Mouse (Mus musculus): Measurements from ENCODE around the gene Tmem43. TPM values are rescaled to one million over a fixed set of nuclear protein-coding genes. Genes with fewer than 3 reads are reported as not detected.

The Tmem43 gene
- 54.0 and 58.1 TPM in 2 replicates for polyA plus RNA-seq (2016; fragmentation: Nextera tagmentation; extraction: Ambion mirVana)

DNA sequence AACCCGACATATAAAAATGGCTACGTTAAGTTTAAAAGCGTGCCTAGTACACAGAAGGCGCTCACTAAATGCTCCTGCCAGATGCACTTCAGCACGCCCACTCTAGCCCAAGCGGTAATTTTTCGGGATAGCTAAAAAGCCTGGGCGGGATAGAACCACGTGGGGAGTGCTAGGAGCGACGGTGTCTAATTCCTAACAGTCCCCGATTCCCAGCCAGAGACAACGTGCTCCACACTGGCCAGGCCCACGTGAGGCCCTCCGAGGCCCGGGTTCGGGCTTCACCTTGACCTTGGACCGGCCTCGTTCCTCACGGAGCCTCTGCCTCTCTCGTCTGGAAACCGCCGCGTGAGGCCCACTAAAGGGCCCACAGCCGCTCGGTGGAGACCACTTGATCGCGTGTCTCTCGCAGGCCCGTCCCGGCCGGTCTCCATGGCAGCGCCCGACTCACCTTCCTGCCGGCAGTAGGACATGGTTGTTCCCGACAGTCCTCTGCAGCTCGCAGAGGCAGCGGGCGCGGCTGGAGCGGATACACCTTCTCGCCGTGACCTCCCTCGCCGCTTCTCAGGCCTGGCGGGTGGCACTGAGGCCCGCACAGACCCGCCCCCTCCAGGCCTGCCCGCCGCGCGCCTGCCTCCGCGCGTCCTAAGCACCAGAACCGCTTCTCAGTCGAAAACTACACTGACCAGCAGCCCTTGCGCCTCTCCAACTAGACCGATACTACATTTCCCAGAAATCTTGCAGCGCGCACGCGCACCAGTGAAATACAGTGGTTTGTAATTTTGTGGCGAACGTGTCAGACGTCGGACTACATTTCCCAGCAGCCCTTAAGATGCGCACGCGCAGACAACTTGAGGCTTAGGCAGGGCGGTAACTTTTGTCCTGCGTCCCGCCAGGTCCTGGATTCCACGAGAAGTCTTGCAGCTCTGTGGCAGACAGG, at the start of gene Tmem43, which contains the start of gene Chchd4:
Tmem43 (plus strand) TSS at position 836 of the 937 bp plus-strand sequence.
Chchd4 (minus strand) TSS at position 679 of the 937 bp plus-strand sequence.
- Histone ChIP-seq H3K9me3 (no peaks in the 10 kb centered on the region), H3K36me3 (peaks cover 27% of the 10 kb centered on the region)
- under 1% methylated on average over 74 of the region's 74 CpGs for WGBS

DNA sequence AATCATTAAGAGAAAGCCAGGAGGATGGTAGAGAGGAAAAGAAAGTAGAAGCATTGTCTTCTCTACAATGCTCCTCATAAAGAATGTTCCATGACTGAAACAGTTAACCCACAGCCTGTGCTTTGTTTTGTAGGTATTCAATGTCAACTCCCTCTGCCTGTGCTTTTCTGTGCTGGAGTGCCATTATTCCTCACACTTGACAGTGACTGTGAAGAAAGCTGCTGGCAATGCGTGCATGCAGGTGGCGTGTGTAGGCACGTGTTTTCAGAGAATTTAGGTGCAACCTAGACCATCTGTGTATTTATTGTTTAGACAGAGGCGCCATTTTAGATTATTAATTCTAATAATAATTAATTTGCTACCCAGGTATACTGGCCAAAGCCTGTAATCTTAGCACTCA, 49.4 kb upstream of the Tmem43 start:
- 61% methylated on average over 4 of the region's 4 CpGs for WGBS
- Histone ChIP-seq H3K27me3 (peaks cover 11% of the 10 kb centered on the region), H3K9ac (replicated peaks) (no peak overlapping the region), H3K27ac (no peak overlapping the region), H3K4me3 (replicated peaks) (no peak overlapping the region), H3K4me2 (no peak overlapping the region), H3K9me3 (no peaks in the 10 kb centered on the region), H3K4me1 (replicated peaks) (no peaks in the 10 kb centered on the region), H3K36me3 (no peaks in the 10 kb centered on the region)
- no peak for ATAC-seq (ENCODE audit: insufficient number of reproducible peaks, insufficient read depth, low FRiP score, low TSS enrichment, low read depth)

More for the DNA sequence above, at the start of gene Tmem43, which contains the start of gene Chchd4:
- Histone ChIP-seq H3K4me3 (replicated peaks) (peak within 1 kb of the TSS; percentile 75), H3K4me1 (replicated peaks) (peaks cover 23% of the 10 kb centered on the region), H3K4me2 (peak within 1 kb of the TSS; percentile 80), H3K27ac (peak within 1 kb of the TSS; percentile 82), H3K27me3 (no peaks in the 10 kb centered on the region), H3K9ac (replicated peaks) (peak within 1 kb of the TSS; percentile 81)
- peak; percentile 97 for ATAC-seq (ENCODE audit: insufficient number of reproducible peaks, insufficient read depth, low FRiP score, low TSS enrichment, low read depth)

GRCm38 (mm10) chr6:91440474-91441144, 32.9 kb upstream of the Tmem43 start:
- Histone ChIP-seq H3K4me3 (replicated peaks) (peak overlapping the region; percentile 58), H3K36me3 (no peaks in the 10 kb centered on the region), H3K4me1 (replicated peaks) (peaks cover 5% of the 10 kb centered on the region; the same call in 1 of the 2 replicates), H3K9ac (replicated peaks) (peak overlapping the region; percentile 67), H3K9me3 (no peaks in the 10 kb centered on the region), H3K27me3 (peaks cover 13% of the 10 kb centered on the region; the same call in 1 of the 2 replicates), H3K27ac (peak overlapping the region; percentile 24), H3K4me2 (peak overlapping the region; percentile 90)
- WGBS: 1% methylated on average over 30 of the region's 30 CpGs
- ATAC-seq (ENCODE audit: insufficient number of reproducible peaks, insufficient read depth, low FRiP score, low TSS enrichment, low read depth): peak; percentile 89

DNA sequence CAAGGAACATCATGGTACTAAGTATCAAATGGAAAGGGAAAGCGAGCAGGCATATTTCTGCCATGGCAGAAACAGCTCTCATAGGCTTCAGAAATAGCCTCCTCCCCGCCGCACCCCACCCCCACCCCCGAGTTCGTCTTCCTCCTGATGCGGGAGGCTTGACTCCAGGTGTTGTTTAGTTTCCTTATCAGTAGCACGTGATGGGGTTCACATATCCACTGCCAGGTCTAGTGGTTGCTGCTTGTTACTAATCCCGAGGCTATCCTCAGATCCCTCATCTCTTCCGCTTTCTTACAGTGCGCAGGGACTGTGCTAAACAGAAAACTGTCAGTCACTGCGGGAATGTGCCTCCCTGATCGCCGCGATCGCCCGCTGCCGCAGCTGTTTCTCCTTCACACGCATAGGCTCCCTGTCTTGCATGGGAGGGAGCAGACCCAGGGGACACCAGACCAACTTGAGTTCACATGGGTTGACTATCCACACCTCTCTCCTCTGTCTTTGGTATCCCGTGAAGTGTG, 32.3 kb upstream of the Tmem43 start:
- peak; percentile 33; the same call in 1 of the 2 replicates for ATAC-seq (ENCODE audit: insufficient number of reproducible peaks, insufficient read depth, low FRiP score, low TSS enrichment, low read depth)
- whole genome bisulfite sequencing: 4% methylated on average over 19 of the region's 19 CpGs

GRCm38 (mm10) chr6:91445316-91445715, 28.2 kb upstream of the Tmem43 start:
- H3K4me3 ChIP-seq (replicated peaks): no peak overlapping the region
- H3K27ac ChIP-seq: no peak overlapping the region
- no peak for ATAC-seq (ENCODE audit: insufficient number of reproducible peaks, insufficient read depth, low FRiP score, low TSS enrichment, low read depth)
- H3K9me3 ChIP-seq: no peaks in the 10 kb centered on the region
- H3K36me3 ChIP-seq: no peaks in the 10 kb centered on the region
- peaks cover 5% of the 10 kb centered on the region; the same call in 1 of the 2 replicates for H3K4me1 ChIP-seq (replicated peaks)
- H3K4me2 ChIP-seq: no peak overlapping the region
- WGBS: 77% methylated on average over 3 of the region's 3 CpGs
- H3K27me3 ChIP-seq: peaks cover 6% of the 10 kb centered on the region; the same call in 1 of the 2 replicates
- H3K9ac ChIP-seq (replicated peaks): no peak overlapping the region

More for the DNA sequence above, 32.3 kb upstream of the Tmem43 start:
- H3K27me3 ChIP-seq: peaks cover 11% of the 10 kb centered on the region; the same call in 1 of the 2 replicates
- peak overlapping the region; percentile 67 for H3K9ac ChIP-seq (replicated peaks)
- H3K4me1 ChIP-seq (replicated peaks): peaks cover 5% of the 10 kb centered on the region; the same call in 1 of the 2 replicates
- H3K9me3 ChIP-seq: no peaks in the 10 kb centered on the region
- peak overlapping the region; percentile 58 for H3K4me3 ChIP-seq (replicated peaks)
- no peaks in the 10 kb centered on the region for H3K36me3 ChIP-seq
- H3K4me2 ChIP-seq: peak overlapping the region; percentile 90
- peak overlapping the region; percentile 24; the same call in 1 of the 2 replicates for H3K27ac ChIP-seq

DNA sequence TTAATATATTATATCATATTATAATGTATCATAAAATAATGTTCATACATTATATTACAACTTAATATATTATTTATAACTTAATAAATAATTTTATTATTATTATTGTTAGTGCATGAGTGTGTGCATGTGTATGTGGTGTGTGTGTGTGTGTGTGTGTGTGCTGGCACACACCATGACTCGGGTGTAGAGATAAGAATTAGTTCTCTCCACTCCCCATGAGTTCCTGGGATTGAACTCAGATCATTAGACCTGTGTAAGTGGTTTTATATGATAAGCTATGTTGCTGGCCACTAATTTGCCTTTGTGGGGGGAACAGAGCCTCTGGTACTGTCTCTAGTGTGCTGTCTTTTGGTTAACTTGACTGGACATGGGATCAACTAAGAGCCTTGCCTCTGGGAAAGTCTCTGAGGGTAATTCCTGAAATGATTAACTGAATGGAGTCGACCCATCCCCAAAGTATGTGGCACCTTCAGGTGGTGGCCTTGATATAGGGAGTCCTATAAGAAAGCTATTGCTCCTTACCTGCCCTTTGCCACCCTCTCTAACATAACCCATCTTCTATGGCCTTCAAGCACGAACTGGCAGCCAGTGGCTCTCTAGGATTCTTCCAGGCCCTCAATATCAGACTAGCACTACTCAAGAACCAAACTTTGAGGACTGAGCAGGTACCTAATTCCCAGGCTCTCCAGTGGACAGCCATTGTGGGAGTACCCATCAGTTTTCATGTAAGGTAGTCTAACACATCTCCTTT, 23.9 kb upstream of the Tmem43 start:
- no peak for ATAC-seq (ENCODE audit: insufficient number of reproducible peaks, insufficient read depth, low FRiP score, low TSS enrichment, low read depth)
- no peak overlapping the region for H3K4me3 ChIP-seq (replicated peaks)
- no peak overlapping the region for H3K27ac ChIP-seq
- H3K4me1 ChIP-seq (replicated peaks): no peaks in the 10 kb centered on the region
- no peak overlapping the region for H3K9ac ChIP-seq (replicated peaks)
- H3K27me3 ChIP-seq: peaks cover 6% of the 10 kb centered on the region; the same call in 1 of the 2 replicates
- 55% methylated on average over 3 of the region's 3 CpGs for WGBS
- H3K36me3 ChIP-seq: no peaks in the 10 kb centered on the region
- no peak overlapping the region for H3K4me2 ChIP-seq
- no peaks in the 10 kb centered on the region for H3K9me3 ChIP-seq

DNA sequence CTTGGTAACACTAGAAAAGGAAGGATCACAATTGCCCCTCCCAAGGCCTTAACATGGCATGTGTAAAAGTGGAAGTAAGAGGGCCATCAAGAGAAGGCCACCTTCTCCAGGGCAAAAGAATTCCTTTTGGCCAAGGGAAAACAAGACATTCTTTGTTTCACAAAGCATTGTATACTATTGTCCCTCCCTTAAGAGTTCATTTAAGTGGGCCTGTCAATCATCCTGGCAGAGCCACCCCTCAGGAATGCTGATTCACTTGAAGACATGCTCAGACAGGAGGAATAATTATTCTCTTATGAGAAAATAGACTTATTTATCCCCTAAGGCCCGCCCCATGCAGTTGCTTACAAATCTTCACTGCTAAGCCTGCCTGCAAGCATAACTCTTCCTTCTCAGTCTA, 21.4 kb upstream of the Tmem43 start:
- WGBS: 57% methylated on average over 1 of the region's 1 CpGs
- ATAC-seq (ENCODE audit: insufficient number of reproducible peaks, insufficient read depth, low FRiP score, low TSS enrichment, low read depth): no peak

DNA sequence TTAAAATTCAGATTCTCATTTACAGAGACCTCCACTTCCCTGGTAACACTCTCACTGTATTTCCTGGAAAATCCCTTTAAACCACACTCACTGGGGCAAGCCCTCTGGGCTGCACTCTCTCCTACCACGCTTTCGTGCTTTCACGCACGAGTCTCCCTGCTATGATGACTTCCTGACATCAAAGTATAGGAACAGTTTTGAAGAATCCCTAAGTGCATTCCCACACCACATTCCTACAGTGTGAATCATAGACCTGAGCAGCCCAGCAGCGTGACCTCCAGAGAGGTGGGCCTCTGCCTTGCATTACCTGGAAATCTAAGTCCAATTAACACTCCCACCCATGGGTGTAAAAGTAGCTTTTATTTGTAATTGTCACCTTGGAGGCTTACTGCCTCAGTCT, 19.0 kb upstream of the Tmem43 start:
- H3K4me2 ChIP-seq: no peak overlapping the region
- no peaks in the 10 kb centered on the region for H3K4me1 ChIP-seq (replicated peaks)
- H3K4me3 ChIP-seq (replicated peaks): no peak overlapping the region
- H3K9me3 ChIP-seq: no peaks in the 10 kb centered on the region
- no peaks in the 10 kb centered on the region for H3K36me3 ChIP-seq
- no peaks in the 10 kb centered on the region for H3K27me3 ChIP-seq
- 37% methylated on average over 5 of the region's 5 CpGs for WGBS
- no peak overlapping the region for H3K9ac ChIP-seq (replicated peaks)
- no peak for ATAC-seq (ENCODE audit: insufficient number of reproducible peaks, insufficient read depth, low FRiP score, low TSS enrichment, low read depth)
- no peak overlapping the region for H3K27ac ChIP-seq

More for the DNA sequence above, 21.4 kb upstream of the Tmem43 start:
- no peaks in the 10 kb centered on the region for H3K36me3 ChIP-seq
- no peaks in the 10 kb centered on the region for H3K9me3 ChIP-seq
- H3K27ac ChIP-seq: no peak overlapping the region
- no peak overlapping the region for H3K4me2 ChIP-seq
- no peaks in the 10 kb centered on the region for H3K4me1 ChIP-seq (replicated peaks)
- H3K9ac ChIP-seq (replicated peaks): no peak overlapping the region
- H3K27me3 ChIP-seq: peaks cover 6% of the 10 kb centered on the region; the same call in 1 of the 2 replicates
- H3K4me3 ChIP-seq (replicated peaks): no peak overlapping the region

DNA sequence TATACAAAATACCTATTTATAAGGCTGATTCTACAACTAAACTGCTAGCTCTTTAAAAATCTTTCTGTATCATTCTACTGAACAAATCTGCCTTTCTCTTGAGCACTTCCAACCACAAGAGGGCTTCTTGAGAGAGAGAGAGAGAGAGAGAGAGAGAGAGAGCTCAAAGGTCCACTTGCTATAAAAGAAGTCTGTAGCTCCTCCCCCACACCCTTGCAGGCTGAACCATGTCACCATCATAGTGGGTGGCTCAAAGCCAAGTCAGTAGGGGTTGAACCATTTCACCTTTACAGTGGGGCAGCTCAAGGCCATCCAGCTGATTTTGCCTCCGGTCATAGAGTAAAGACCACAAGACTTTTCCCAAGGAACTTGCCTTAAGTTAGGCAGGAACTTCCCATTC, 14.0 kb upstream of the Tmem43 start:
- no peaks in the 10 kb centered on the region for H3K9me3 ChIP-seq
- no peaks in the 10 kb centered on the region for H3K27me3 ChIP-seq
- H3K27ac ChIP-seq: no peak overlapping the region
- no peak overlapping the region for H3K4me2 ChIP-seq
- no peak overlapping the region for H3K4me3 ChIP-seq (replicated peaks)
- peaks cover 18% of the 10 kb centered on the region for H3K36me3 ChIP-seq
- WGBS: 86% methylated on average over 1 of the region's 1 CpGs
- H3K4me1 ChIP-seq (replicated peaks): no peaks in the 10 kb centered on the region
- H3K9ac ChIP-seq (replicated peaks): no peak overlapping the region
- ATAC-seq (ENCODE audit: insufficient number of reproducible peaks, insufficient read depth, low FRiP score, low TSS enrichment, low read depth): no peak

DNA sequence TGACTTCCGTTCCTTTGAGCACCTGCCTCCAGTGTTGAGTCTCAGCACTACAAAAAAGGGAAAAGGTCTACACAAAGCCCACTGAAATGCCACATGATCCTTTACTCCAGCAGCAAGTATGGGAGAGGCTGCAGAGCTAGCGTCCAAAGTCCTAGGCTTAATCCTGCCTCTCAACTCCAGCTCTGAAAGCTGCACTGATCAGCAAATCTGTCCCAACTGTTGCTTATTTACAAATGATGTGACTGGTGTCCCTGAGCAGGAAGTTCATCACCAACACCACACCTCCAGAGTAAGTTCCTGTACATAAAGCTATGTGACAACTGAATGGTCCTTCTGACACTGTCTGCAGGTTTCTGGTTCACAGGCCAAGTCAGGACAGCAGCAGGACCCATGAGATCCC, 7.7 kb upstream of the Tmem43 start:
- Histone ChIP-seq H3K4me3 (replicated peaks) (no peak overlapping the region), H3K36me3 (peaks cover 60% of the 10 kb centered on the region), H3K9ac (replicated peaks) (no peak overlapping the region), H3K4me2 (no peak overlapping the region), H3K27ac (no peak overlapping the region), H3K4me1 (replicated peaks) (no peaks in the 10 kb centered on the region), H3K9me3 (no peaks in the 10 kb centered on the region), H3K27me3 (no peaks in the 10 kb centered on the region)
- WGBS: 93% methylated on average over 2 of the region's 2 CpGs
- no peak for ATAC-seq (ENCODE audit: insufficient number of reproducible peaks, insufficient read depth, low FRiP score, low TSS enrichment, low read depth)

Measured in limb, embryonic 12.5 days (tissue).